Comparison of ENCODE assay signal across 20 mouse cellular contexts in genomic region chrX:109587360-109587759, GRCm38 (mm10).
DNase-seq lines count a peak whose midpoint lies in the region; ATAC-seq and TF ChIP-seq lines count a peak whose summit lies in the region.
"Had no signal": no experiment of that assay in that cellular context is flagged by ENCODE, and none has a peak within 500 bp of the region (broad histone marks: within the 10 kb centered on the region; RNA-seq: fewer than 3 reads in every experiment).

No protein-coding gene starts in this region.

- DNase-seq in kidney, postnatal 0 days (ENCODE audit: low spot score), result no peak
- DNase-seq in kidney, postnatal 4 days, result no peak
- peak; percentile 0 for DNase-seq in retina, postnatal 1 day
- no peak for DNase-seq in retina, embryonic 14.5 days (ENCODE audit: low spot score)
- peak; percentile 21 for DNase-seq in R1 (ENCODE audit: low read depth, low spot score)
- no peak for DNase-seq in adrenal gland, postnatal 10 days
- no peak for DNase-seq in spleen, postnatal 10 days (ENCODE audit: low spot score in 2 of 2)
- DNase-seq: adrenal gland, adult 2 months; cerebellum, adult 9-11 months; gastrocnemius, postnatal 14 days; heart, adult 2 months; kidney, adult 11 months; kidney, postnatal 10 days; liver, embryonic 13.5 days; thymus, postnatal 4 days had no signal

- no peak overlapping the region for H3K4me3 ChIP-seq in kidney, postnatal 0 days (replicated peaks; ENCODE audit: low read depth, low read length)
- H3K4me3 ChIP-seq: forebrain, embryonic 13.5 days; heart, adult 2 months; limb, embryonic 10.5 days; liver, embryonic 13.5 days; midbrain, embryonic 12.5 days; neural tube, embryonic 13.5 days had no signal

- TF ChIP-seq CTCF in kidney, postnatal 0 days (IDR thresholded peaks at IDR 0.05; ENCODE audit: low read depth), result peak; percentile 14; the same call in 1 of the 2 replicates

- no peak for ATAC-seq in kidney, postnatal 0 days (replicated peaks; ENCODE audit: low FRiP score, low read depth)
- ATAC-seq: forebrain, embryonic 13.5 days had no signal

- H3K27me3 ChIP-seq in kidney, postnatal 0 days (ENCODE audit: insufficient read depth, low read length), result no peaks in the 10 kb centered on the region
- H3K27me3 ChIP-seq: forebrain, embryonic 13.5 days; liver, embryonic 13.5 days; midbrain, embryonic 12.5 days; neural tube, embryonic 13.5 days had no signal

- H3K4me1 ChIP-seq in kidney, postnatal 0 days (replicated peaks; ENCODE audit: insufficient read depth, low read length), result no peaks in the 10 kb centered on the region
- H3K4me1 ChIP-seq: forebrain, embryonic 13.5 days; limb, embryonic 10.5 days; liver, embryonic 13.5 days; midbrain, embryonic 12.5 days; neural tube, embryonic 13.5 days had no signal

- H3K36me3 ChIP-seq in kidney, postnatal 0 days (ENCODE audit: insufficient read depth, low read length), result no peaks in the 10 kb centered on the region
- H3K36me3 ChIP-seq: G1E; limb, embryonic 10.5 days; liver, embryonic 13.5 days; midbrain, embryonic 12.5 days; neural tube, embryonic 13.5 days had no signal

- H3K9me3 ChIP-seq in kidney, postnatal 0 days (replicated peaks; ENCODE audit: low read length), result no peaks in the 10 kb centered on the region
- H3K9me3 ChIP-seq: forebrain, embryonic 13.5 days; G1E; limb, embryonic 10.5 days; liver, embryonic 13.5 days; midbrain, embryonic 12.5 days; neural tube, embryonic 13.5 days had no signal

- H3K4me2 ChIP-seq in kidney, postnatal 0 days (ENCODE audit: low read length), result no peak overlapping the region
- H3K4me2 ChIP-seq: forebrain, embryonic 13.5 days; liver, embryonic 13.5 days; midbrain, embryonic 12.5 days; neural tube, embryonic 13.5 days had no signal

- H3K27ac ChIP-seq in kidney, postnatal 0 days, result no peak overlapping the region
- H3K27ac ChIP-seq: forebrain, embryonic 13.5 days; heart, adult 2 months; limb, embryonic 10.5 days; liver, embryonic 13.5 days; midbrain, embryonic 12.5 days; neural tube, embryonic 13.5 days had no signal

- no peak overlapping the region for H3K9ac ChIP-seq in kidney, postnatal 0 days (ENCODE audit: low read depth, low read length)
- H3K9ac ChIP-seq: forebrain, embryonic 13.5 days; liver, embryonic 13.5 days; midbrain, embryonic 12.5 days; neural tube, embryonic 13.5 days had no signal

Comparison
In these comparisons a context has a peak if more than half of its experiments do, and no peak if none do; other contexts are left out.
1. DNase-seq: peak in retina, postnatal 1 day (single experiment) and R1 (single experiment); none in kidney, postnatal 0 days (single experiment), kidney, postnatal 4 days (0 of 2), retina, embryonic 14.5 days (single experiment), adrenal gland, postnatal 10 days (single experiment) and spleen, postnatal 10 days (0 of 2).